Mouse (Mus musculus) heart, embryonic 14.5 days (tissue): ENCODE results near the gene Inpp5d. TPM values are rescaled to one million over a fixed set of nuclear protein-coding genes. Genes with fewer than 3 reads are reported as not detected.

ENCODE experiments used
- ATAC-seq: fragments of 200-750 bp; cut with Nextera tagmentation; 2 replicates; pipeline ENCODE4 v1.8.0; 2017; ENCODE audit warnings: low read depth, moderate TSS enrichment; ENCODE audit not compliant: insufficient number of reproducible peaks, insufficient read depth, low FRiP score
- H3K27ac ChIP-seq, 2 experiments: fragments of 200-500 bp in 1 of 2; fragments of 300-500 bp in 1 of 2; sonication (generic) in 1 of 2; replicated peaks in 1 of 2; 2 replicates each; pipeline ENCODE4 v1.5.1; 2012 to 2014; ENCODE audit warnings: low read depth in 2 of 2, low read length in 2 of 2, control low read depth in 1 of 2, mild to moderate bottlenecking in 1 of 2, mixed read lengths in 1 of 2; ENCODE audit not compliant: control insufficient read depth in 1 of 2, insufficient read depth in 1 of 2
- H3K27me3 ChIP-seq: fragments of 300-500 bp; sonication (generic); 2 replicates; pipeline ENCODE4 v1.6.1; 2014; ENCODE audit warnings: mild to moderate bottlenecking, low read length, control low read depth; ENCODE audit not compliant: control insufficient read depth, insufficient read depth
- H3K36me3 ChIP-seq: fragments of 300-500 bp; sonication (generic); 2 replicates; pipeline ENCODE4 v1.6.1; 2014; ENCODE audit warnings: mild to moderate bottlenecking, control low read depth, low read length, mixed read lengths; ENCODE audit not compliant: control insufficient read depth, insufficient read depth
- H3K4me1 ChIP-seq, 2 experiments: fragments of 200-500 bp in 1 of 2; fragments of 300-500 bp in 1 of 2; sonication (generic) in 1 of 2; 2 replicates each; pipeline ENCODE4 v1.6.1; 2012 to 2014; ENCODE audit warnings: low read length in 2 of 2, control low read depth in 1 of 2, mixed read lengths in 1 of 2; ENCODE audit not compliant: control insufficient read depth in 2 of 2, insufficient read depth in 2 of 2
- H3K4me2 ChIP-seq: fragments of 300-500 bp; sonication (generic); 2 replicates; pipeline ENCODE4 v1.6.1; 2014; ENCODE audit warnings: mild to moderate bottlenecking, low read length
- H3K4me3 ChIP-seq, 2 experiments: fragments of 200-500 bp in 1 of 2; fragments of 300-500 bp in 1 of 2; sonication (generic) in 1 of 2; 2 replicates each; pipeline ENCODE4 v1.5.1; 2012 to 2014; ENCODE audit warnings: low read length in 2 of 2, mild to moderate bottlenecking in 2 of 2, control low read depth in 1 of 2, low read depth in 1 of 2, moderate library complexity in 1 of 2; ENCODE audit not compliant: control insufficient read depth in 1 of 2, insufficient read depth in 1 of 2
- H3K9ac ChIP-seq: fragments of 300-500 bp; sonication (generic); 2 replicates; pipeline ENCODE4 v1.6.1; 2014; ENCODE audit warnings: mild to moderate bottlenecking, low read length
- H3K9me3 ChIP-seq: fragments of 300-500 bp; sonication (generic); 2 replicates; pipeline ENCODE4 v1.6.1; 2016; ENCODE audit warnings: low read length, control low read depth; ENCODE audit not compliant: control insufficient read depth
- WGBS: fragments of 180-500 bp; shearing (Covaris S2); extraction: QIAGEN DNeasy Blood & Tissue Kit; methylation state at CpG from one replicate; pipeline ENCODE4 v1.1.7; 2014; 5-methylcytosine and 5-hydroxymethylcytosine counted together
- polyA plus RNA-seq: library from polyadenylated mRNA; unstranded; fragments of >200 nt; fragmentation: Nextera tagmentation; extraction: Ambion mirVana; gene quantifications from 2 replicates; pipeline ENCODE4 v1.2.1, GENCODE M21; 2014

Gene Inpp5d
- polyA plus RNA-seq, 1 experiment from 2014 or later: 7.9 TPM

DNA sequence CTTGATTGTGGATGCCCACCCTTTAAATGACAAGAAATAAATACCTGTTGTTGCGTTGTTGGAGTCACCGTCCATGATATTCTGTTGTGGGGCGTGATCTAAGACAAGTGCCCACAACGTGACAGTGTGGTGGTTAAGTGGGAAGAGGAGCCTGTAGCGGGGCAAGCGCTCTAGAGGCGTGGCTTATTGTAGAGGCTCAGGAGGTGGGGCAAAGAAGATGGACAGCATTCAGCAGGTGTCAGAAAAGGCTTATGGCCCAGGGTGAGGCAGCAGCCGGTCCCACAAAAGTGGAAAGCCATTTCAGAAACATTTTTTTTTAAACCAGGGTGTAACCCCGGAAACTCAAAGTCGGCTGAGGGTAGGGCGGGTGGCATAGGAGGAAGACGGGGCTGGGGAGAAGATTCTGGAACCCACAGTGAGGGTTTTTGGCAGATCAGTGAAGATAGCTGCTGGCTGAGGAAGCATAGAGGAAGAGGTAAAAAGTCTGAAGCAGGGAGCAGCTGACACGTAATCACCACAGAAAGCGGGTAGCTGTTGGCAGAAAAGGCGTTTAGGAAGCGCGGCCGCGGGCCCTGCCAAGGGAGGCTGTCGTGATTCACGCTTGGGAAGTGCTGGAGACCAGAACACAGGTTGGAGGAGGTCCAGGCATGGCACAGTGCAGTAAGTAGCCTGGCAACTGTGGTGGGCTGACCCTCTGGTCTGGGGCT is 12.6 kb upstream of the Inpp5d start:
- H3K4me3 ChIP-seq: no peak overlapping the region
- 72% methylated on average over 21 of the region's 21 CpGs for WGBS
- no peaks in the 10 kb centered on the region for H3K27me3 ChIP-seq
- H3K9me3 ChIP-seq: no peaks in the 10 kb centered on the region
- H3K36me3 ChIP-seq: no peaks in the 10 kb centered on the region
- H3K27ac ChIP-seq: no peak overlapping the region
- no peak overlapping the region for H3K9ac ChIP-seq
- no peak overlapping the region for H3K4me2 ChIP-seq
- no peak for ATAC-seq
- H3K4me1 ChIP-seq: no peaks in the 10 kb centered on the region

- Histone ChIP-seq H3K27ac (no peak overlapping the region), H3K4me3 (no peak overlapping the region), H3K36me3 (no peaks in the 10 kb centered on the region), H3K27me3 (no peaks in the 10 kb centered on the region), H3K9me3 (no peaks in the 10 kb centered on the region), H3K4me2 (no peak overlapping the region), H3K9ac (no peak overlapping the region), H3K4me1 (no peaks in the 10 kb centered on the region)
- ATAC-seq: no peak
- 33% methylated on average over 7 of the region's 7 CpGs for WGBS
These were observed 11.6 kb upstream of the Inpp5d start for GRCm38 (mm10) chr1:87608416-87609046.

DNA sequence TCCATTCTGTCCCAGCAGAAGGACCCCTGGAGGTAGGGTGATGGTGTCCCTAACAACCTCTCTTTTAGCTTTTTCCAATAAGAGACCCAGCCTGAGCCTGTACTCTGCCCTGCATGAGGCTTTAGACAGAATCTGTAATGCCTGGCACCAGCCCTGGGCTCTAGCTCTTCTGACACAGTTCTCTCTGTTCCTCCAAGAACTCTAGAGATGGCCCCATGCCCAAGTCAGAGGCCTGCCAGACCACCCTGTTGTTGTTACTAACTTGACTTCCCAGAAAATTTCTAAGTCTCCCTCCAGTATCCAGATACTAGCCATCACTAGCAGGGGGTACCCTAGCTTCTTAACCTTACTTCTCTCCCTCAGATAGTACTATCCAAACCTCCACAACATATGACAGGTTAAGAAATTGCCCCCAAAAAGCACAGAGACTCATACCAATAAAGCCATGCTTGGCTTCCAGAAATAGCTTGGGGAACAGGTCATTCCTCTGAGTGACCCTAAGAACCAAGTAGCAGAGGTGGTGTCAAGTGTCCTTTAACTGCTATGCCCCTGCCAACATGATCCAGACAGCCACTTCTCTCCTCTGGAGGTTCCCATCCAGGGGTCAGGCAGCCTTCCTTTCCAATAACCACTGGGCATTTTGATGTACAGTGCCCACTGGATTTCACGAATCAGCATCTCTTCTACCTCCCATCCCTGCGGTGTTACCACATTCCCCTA is 5.4 kb upstream of the Inpp5d start:
- H3K4me1 ChIP-seq: no peaks in the 10 kb centered on the region; a peak in 1 of 4 replicates
- WGBS: 80% methylated on average over 2 of the region's 2 CpGs
- H3K4me3 ChIP-seq: no peak overlapping the region
- H3K27ac ChIP-seq: no peak overlapping the region
- H3K36me3 ChIP-seq: no peaks in the 10 kb centered on the region
- no peak for ATAC-seq
- H3K9me3 ChIP-seq: no peaks in the 10 kb centered on the region
- no peaks in the 10 kb centered on the region for H3K27me3 ChIP-seq
- H3K4me2 ChIP-seq: no peak overlapping the region
- H3K9ac ChIP-seq: no peak overlapping the region

DNA sequence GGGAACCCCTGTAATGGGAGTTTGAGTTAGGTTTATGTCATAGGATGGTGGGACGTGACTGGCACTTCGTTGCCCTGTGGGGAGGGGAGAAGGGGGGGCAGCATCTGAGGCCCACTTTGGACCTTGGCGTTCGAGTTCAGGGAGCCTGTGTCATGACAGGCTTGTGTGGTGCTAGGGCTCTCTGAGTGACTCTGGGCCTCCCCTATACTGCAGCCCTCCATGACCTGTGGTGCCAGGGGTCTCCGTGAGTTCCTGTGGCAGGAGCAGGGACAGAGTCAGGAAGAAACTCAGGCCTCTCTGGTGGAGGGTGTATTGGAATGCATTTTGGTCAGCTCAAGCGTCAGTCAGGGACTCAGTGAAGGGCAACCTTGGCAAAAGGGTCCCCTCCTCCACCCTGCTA is 581 bp downstream of the Inpp5d start:
- 53% methylated on average over 6 of the region's 6 CpGs for WGBS
- Histone ChIP-seq H3K27ac (peak overlapping the region; percentile 65 to 71; a peak in 3 of 4 replicates), H3K9ac (peak overlapping the region; percentile 55), H3K4me1 (peaks cover 0 to 6% of the 10 kb centered on the region in 2 experiments; a peak in 1 of 4 replicates), H3K9me3 (no peaks in the 10 kb centered on the region), H3K4me3 (peak overlapping the region; percentile 36 to 46), H3K36me3 (no peaks in the 10 kb centered on the region), H3K27me3 (no peaks in the 10 kb centered on the region), H3K4me2 (peak overlapping the region; percentile 57)
- no peak for ATAC-seq

GRCm38 (mm10) chr1:87621146-87621857 is 1.2 kb downstream of the Inpp5d start:
- peak overlapping the region; percentile 57 for H3K4me2 ChIP-seq
- no peaks in the 10 kb centered on the region for H3K36me3 ChIP-seq
- H3K9ac ChIP-seq: peak overlapping the region; percentile 55
- no peaks in the 10 kb centered on the region for H3K27me3 ChIP-seq
- no peaks in the 10 kb centered on the region for H3K9me3 ChIP-seq
- no peak for ATAC-seq
- peak overlapping the region; percentile 36 to 46; a peak in 3 of 4 replicates for H3K4me3 ChIP-seq
- WGBS: 72% methylated on average over 9 of the region's 9 CpGs
- 0 out of 4 replicates have a peak overlapping the region, but pooled peaks of 1 of the 2 experiments have one; percentile 65 for H3K27ac ChIP-seq
- H3K4me1 ChIP-seq: peaks cover 0 to 6% of the 10 kb centered on the region in 2 experiments; a peak in 1 of 4 replicates

GRCm38 (mm10) chr1:87621858-87622279 is 1.8 kb downstream of the Inpp5d start:
- WGBS: 56% methylated on average over 3 of the region's 3 CpGs
- Histone ChIP-seq H3K4me2 (peak overlapping the region; percentile 57), H3K9me3 (no peaks in the 10 kb centered on the region), H3K4me1 (peaks cover 5 to 9% of the 10 kb centered on the region in 2 experiments; a peak in 3 of 4 replicates), H3K27me3 (no peaks in the 10 kb centered on the region), H3K27ac (no peak overlapping the region), H3K36me3 (no peaks in the 10 kb centered on the region), H3K4me3 (peak overlapping the region in 1 of 2 experiments; percentile 46; a peak in 1 of 4 replicates), H3K9ac (no peak overlapping the region)
- no peak for ATAC-seq
